Mouse (Mus musculus): Measurements from ENCODE around the gene Mpp3.

DNA sequence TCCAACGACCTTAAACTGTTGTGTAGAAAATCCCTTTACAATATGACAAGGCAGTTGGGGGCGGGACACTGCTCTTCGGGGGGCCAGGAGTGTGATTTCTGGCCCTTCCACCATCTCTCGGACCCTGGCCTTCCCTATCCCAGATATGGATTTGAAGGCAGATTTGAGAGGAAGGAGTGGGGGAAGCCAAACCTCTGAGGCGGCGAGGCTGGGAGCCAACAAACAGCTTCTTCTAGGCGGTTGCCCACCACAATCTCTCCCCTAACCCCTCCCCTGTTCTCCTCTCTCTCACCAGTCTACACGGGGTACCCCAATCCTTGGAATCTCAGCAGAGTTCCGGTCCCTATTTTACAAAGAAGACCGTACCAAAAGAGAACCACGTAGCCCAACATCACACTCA, 65.2 kb downstream of the Mpp3 start:
- TF ChIP-seq CTCF (IDR thresholded peaks at IDR 0.05; ENCODE audit: low read depth) (no peak), EP300 (IDR thresholded peaks at IDR 0.05; ENCODE audit: low read depth) (no peak)
